Mouse (Mus musculus): ENCODE measurements at regions not wholly inside any gene's neighbourhood (a gene's known extent, or its start where the extent isn't known, plus 50 kb on each side); places are given as distances from the start of the nearest gene placed in this dataset.
A peak's percentile ranks its signal among the peaks of the same experiment; 100 is the strongest.

GRCm38 (mm10) chr7:129814149-129814860, 222.6 kb downstream of the Wdr11 start:
- DNase-seq (ENCODE audit: low spot score) = no peak

- no peak for DNase-seq (ENCODE audit: low spot score)
Observed at GRCm38 (mm10) chr7:129818833-129819232, 227.2 kb downstream of the Wdr11 start.

- DNase-seq (ENCODE audit: low spot score) = peak; percentile 28
Observed at GRCm38 (mm10) chr7:129819651-129820050, 228.0 kb downstream of the Wdr11 start.

- DNase-seq (ENCODE audit: low spot score) = no peak
Observed at GRCm38 (mm10) chr7:129828970-129829369, 237.3 kb downstream of the Wdr11 start.

- no peak for DNase-seq (ENCODE audit: low spot score)
Observed at GRCm38 (mm10) chr7:129832830-129833229, 241.2 kb downstream of the Wdr11 start.

GRCm38 (mm10) chr7:129842303-129843122, 250.8 kb downstream of the Wdr11 start:
- no peak for DNase-seq (ENCODE audit: low spot score)

GRCm38 (mm10) chr7:129847136-129847535, 255.5 kb downstream of the Wdr11 start:
- peak; percentile 75 for DNase-seq (ENCODE audit: low spot score)

- no peak for DNase-seq (ENCODE audit: low spot score)
Observed at GRCm38 (mm10) chr7:129853596-129853995, 261.9 kb downstream of the Wdr11 start.

- no peak for DNase-seq (ENCODE audit: low spot score)
Observed at GRCm38 (mm10) chr7:129854942-129855341, 263.3 kb downstream of the Wdr11 start.

GRCm38 (mm10) chr7:129862966-129863365, 271.3 kb downstream of the Wdr11 start:
- DNase-seq (ENCODE audit: low spot score) = no peak

GRCm38 (mm10) chr7:129865536-129865935, 273.9 kb downstream of the Wdr11 start:
- DNase-seq (ENCODE audit: low spot score) = no peak

GRCm38 (mm10) chr7:129872208-129872790, 280.6 kb downstream of the Wdr11 start:
- DNase-seq (ENCODE audit: low spot score) = no peak

GRCm38 (mm10) chr7:129876202-129876851, 284.7 kb downstream of the Wdr11 start:
- peak; percentile 75 for DNase-seq (ENCODE audit: low spot score)

GRCm38 (mm10) chr7:129876852-129877223, 285.2 kb downstream of the Wdr11 start:
- DNase-seq (ENCODE audit: low spot score) = no peak

- no peak for DNase-seq (ENCODE audit: low spot score)
Observed at GRCm38 (mm10) chr7:129896291-129896690, 304.6 kb downstream of the Wdr11 start.

GRCm38 (mm10) chr7:129897511-129897910, 305.8 kb downstream of the Wdr11 start:
- DNase-seq (ENCODE audit: low spot score) = no peak

GRCm38 (mm10) chr7:129902256-129902655, 310.6 kb downstream of the Wdr11 start:
- peak; percentile 52 for DNase-seq (ENCODE audit: low spot score)

GRCm38 (mm10) chr7:129903126-129903525, 311.5 kb downstream of the Wdr11 start:
- no peak for DNase-seq (ENCODE audit: low spot score)

- DNase-seq (ENCODE audit: low spot score) = no peak
Observed at GRCm38 (mm10) chr7:129906131-129906530, 314.5 kb downstream of the Wdr11 start.

- DNase-seq (ENCODE audit: low spot score) = no peak
Observed at GRCm38 (mm10) chr7:129908826-129909225, 317.2 kb downstream of the Wdr11 start.

GRCm38 (mm10) chr7:129909730-129910129, 318.1 kb downstream of the Wdr11 start:
- no peak for DNase-seq (ENCODE audit: low spot score)

- peak; percentile 82 for DNase-seq (ENCODE audit: low spot score)
Observed at GRCm38 (mm10) chr7:129910826-129911225, 319.2 kb downstream of the Wdr11 start.
